Mouse (Mus musculus): ENCODE results near the gene Sh2b3. TPM values are rescaled to one million over a fixed set of nuclear protein-coding genes. Genes with fewer than 3 reads are reported as not detected.

Sh2b3 gene
- total RNA-seq, 2 experiments from 2014 or later: 5.5 to 18.1 TPM

- no peak for ATAC-seq (replicated peaks; ENCODE audit: low FRiP score, poor library complexity, severe bottlenecking)
Observed at GRCm38 (mm10) chr5:121810331-121811151, 26.9 kb downstream of the Sh2b3 start.

- ATAC-seq (replicated peaks; ENCODE audit: low FRiP score, poor library complexity, severe bottlenecking): no peak
Observed at GRCm38 (mm10) chr5:121809667-121810224, 27.7 kb downstream of the Sh2b3 start.

GRCm38 (mm10) chr5:121808202-121808601 lies 29.2 kb downstream of the Sh2b3 start:
- no peak for ATAC-seq (replicated peaks; ENCODE audit: low FRiP score, poor library complexity, severe bottlenecking)

- no peak for ATAC-seq (replicated peaks; ENCODE audit: low FRiP score, poor library complexity, severe bottlenecking)
Observed at GRCm38 (mm10) chr5:121807186-121807585, 30.3 kb downstream of the Sh2b3 start.

- ATAC-seq (replicated peaks; ENCODE audit: low FRiP score, poor library complexity, severe bottlenecking): no peak
Observed at GRCm38 (mm10) chr5:121798447-121798846, 39.0 kb downstream of the Sh2b3 start.

GRCm38 (mm10) chr5:121795800-121796199 lies 41.6 kb downstream of the Sh2b3 start:
- ATAC-seq (replicated peaks; ENCODE audit: low FRiP score, poor library complexity, severe bottlenecking): no peak

GRCm38 (mm10) chr5:121791026-121791425 lies 46.4 kb downstream of the Sh2b3 start:
- no peak for ATAC-seq (replicated peaks; ENCODE audit: low FRiP score, poor library complexity, severe bottlenecking)

- no peak for ATAC-seq (replicated peaks; ENCODE audit: low FRiP score, poor library complexity, severe bottlenecking)
Observed at GRCm38 (mm10) chr5:121783862-121784500, 53.5 kb downstream of the Sh2b3 start.

- no peak for ATAC-seq (replicated peaks; ENCODE audit: low FRiP score, poor library complexity, severe bottlenecking)
Observed at GRCm38 (mm10) chr5:121782467-121782866, 55.0 kb downstream of the Sh2b3 start.

GRCm38 (mm10) chr5:121780180-121780579 lies 57.3 kb downstream of the Sh2b3 start:
- ATAC-seq (replicated peaks; ENCODE audit: low FRiP score, poor library complexity, severe bottlenecking): no peak

GRCm38 (mm10) chr5:121778485-121779119 lies 58.8 kb downstream of the Sh2b3 start:
- no peak for ATAC-seq (replicated peaks; ENCODE audit: low FRiP score, poor library complexity, severe bottlenecking)

- no peak for ATAC-seq (replicated peaks; ENCODE audit: low FRiP score, poor library complexity, severe bottlenecking)
Observed at GRCm38 (mm10) chr5:121771611-121772010, 65.8 kb downstream of the Sh2b3 start.

GRCm38 (mm10) chr5:121769827-121770226 lies 67.6 kb downstream of the Sh2b3 start:
- no peak for ATAC-seq (replicated peaks; ENCODE audit: low FRiP score, poor library complexity, severe bottlenecking)

GRCm38 (mm10) chr5:121767564-121767963 lies 69.9 kb downstream of the Sh2b3 start:
- ATAC-seq (replicated peaks; ENCODE audit: low FRiP score, poor library complexity, severe bottlenecking): no peak

GRCm38 (mm10) chr5:121766038-121766773 lies 71.2 kb downstream of the Sh2b3 start:
- ATAC-seq (replicated peaks; ENCODE audit: low FRiP score, poor library complexity, severe bottlenecking): no peak

Other genes with a start within 250 kb of the Sh2b3 start
- gene Aldh2, start 243.8 kb downstream of the Sh2b3 start, total RNA-seq (2015; ENCODE audit: low replicate concordance): 28.2 and 58.1 TPM in 2 replicates
- gene Aldh2, start 243.8 kb downstream of the Sh2b3 start, total RNA-seq (2017; ENCODE audit: low replicate concordance): 96.6 and 99.4 TPM in 2 replicates
- gene Acad12, start 218.7 kb downstream of the Sh2b3 start, total RNA-seq (2015; ENCODE audit: low replicate concordance): 1.9 and 3.1 TPM in 2 replicates
- 0.14 and 0.51 TPM in 2 replicates for gene Acad12, start 218.7 kb downstream of the Sh2b3 start, total RNA-seq (2017; ENCODE audit: low replicate concordance)
- 2.1 and 3.7 TPM in 2 replicates for gene Acad10, start 177.1 kb downstream of the Sh2b3 start, total RNA-seq (2015; ENCODE audit: low replicate concordance)
- 0.14 and 0.26 TPM in 2 replicates for gene Acad10, start 177.1 kb downstream of the Sh2b3 start, total RNA-seq (2017; ENCODE audit: low replicate concordance)
- gene Brap, start 177.1 kb downstream of the Sh2b3 start, total RNA-seq (2015; ENCODE audit: low replicate concordance): 30.4 and 45.1 TPM in 2 replicates
- 67.0 and 88.8 TPM in 2 replicates for gene Brap, start 177.1 kb downstream of the Sh2b3 start, total RNA-seq (2017; ENCODE audit: low replicate concordance)
- gene Atxn2, start 126.3 kb downstream of the Sh2b3 start, total RNA-seq (2015; ENCODE audit: low replicate concordance): 97.4 and 97.8 TPM in 2 replicates
- gene Atxn2, start 126.3 kb downstream of the Sh2b3 start, total RNA-seq (2017; ENCODE audit: low replicate concordance): 166 and 169 TPM in 2 replicates
- 0.19 and 0.84 TPM in 2 replicates for gene Pheta1, start 11.3 kb upstream of the Sh2b3 start, total RNA-seq (2015; ENCODE audit: low replicate concordance)
- 0.70 TPM in 1 of 2 replicates, not detected in the other for gene Pheta1, start 11.3 kb upstream of the Sh2b3 start, total RNA-seq (2017; ENCODE audit: low replicate concordance)
- gene Cux2, start 212.5 kb upstream of the Sh2b3 start, total RNA-seq (2015; ENCODE audit: low replicate concordance): not detected in 2 replicates
- 0.17 TPM in 1 of 2 replicates, not detected in the other for gene Cux2, start 212.5 kb upstream of the Sh2b3 start, total RNA-seq (2017; ENCODE audit: low replicate concordance)